ENCODE assay signal across 17 mouse cellular contexts in genomic region chr2:49830369-49830768, GRCm38 (mm10). TPM values are rescaled to one million over a fixed set of nuclear protein-coding genes. Genes with fewer than 3 reads are reported as not detected.
"Had no signal": no experiment of that assay in that cellular context is flagged by ENCODE, and none has a peak within 500 bp of the region (broad histone marks: within the 10 kb centered on the region; RNA-seq: fewer than 3 reads in every experiment).

No protein-coding gene starts in this region.

- H3K4me1 ChIP-seq: lung, embryonic 15.5 days; megakaryocyte, embryonic 14.5 days; midbrain, embryonic 12.5 days; neural tube, embryonic 12.5 days; stomach, embryonic 15.5 days had no signal

- H3K9ac ChIP-seq: lung, embryonic 15.5 days; midbrain, embryonic 12.5 days; neural tube, embryonic 12.5 days; stomach, embryonic 15.5 days had no signal

- H3K27ac ChIP-seq: lung, embryonic 15.5 days; macrophage; midbrain, embryonic 12.5 days; neural tube, embryonic 12.5 days; stomach, embryonic 15.5 days; stomach, postnatal 0 days had no signal

- H3K27me3 ChIP-seq: lung, embryonic 15.5 days; midbrain, embryonic 12.5 days; neural tube, embryonic 12.5 days; stomach, embryonic 15.5 days had no signal

- H3K36me3 ChIP-seq: lung, embryonic 15.5 days; midbrain, embryonic 12.5 days; neural tube, embryonic 12.5 days; stomach, embryonic 15.5 days had no signal

- DNase-seq: lung, adult 18-20 months; lung, postnatal 14 days; lung, postnatal 36 days; midbrain, embryonic 14.5 days; right cerebral cortex, postnatal 14 days; thymus, adult 2 months; thymus, postnatal 25 days; thymus, postnatal 4 days had no signal

- H3K9me3 ChIP-seq: lung, embryonic 15.5 days; megakaryocyte, embryonic 14.5 days; midbrain, embryonic 12.5 days; neural tube, embryonic 12.5 days; stomach, embryonic 15.5 days had no signal

- H3K4me2 ChIP-seq: lung, embryonic 15.5 days; midbrain, embryonic 12.5 days; neural tube, embryonic 12.5 days; stomach, embryonic 15.5 days had no signal

- ATAC-seq: lung, postnatal 0 days had no signal

- H3K4me3 ChIP-seq: lung, embryonic 15.5 days; megakaryocyte, embryonic 14.5 days; midbrain, embryonic 12.5 days; neural tube, embryonic 12.5 days; stomach, embryonic 15.5 days had no signal

RNA-seq across cellular contexts. Expression of gene Lypd6b, which starts 42.9 kb away (rescaled TPM):
- total RNA-seq: monocyte, adult 5-6 weeks had no signal
- polyA plus RNA-seq: macrophage had no signal
